Mouse (Mus musculus): ENCODE data around the gene Atad3a.

- TF ChIP-seq POLR2A (IDR thresholded peaks at IDR 0.05; ENCODE audit: control insufficient read depth, low read depth, low read length) (no peak), CTCF (IDR thresholded peaks at IDR 0.05; ENCODE audit: control insufficient read depth, insufficient read depth, insufficient replicate concordance, low read depth, low read length) (no peak)
Observed at GRCm38 (mm10) chr4:155785246-155785645, 24.4 kb upstream of the Atad3a start.

Measured in testis, adult 2 months (tissue).